Mouse (Mus musculus) Patski (cell line): ENCODE measurements around the gene Kansl2. TPM values are rescaled to one million over a fixed set of nuclear protein-coding genes. Genes with fewer than 3 reads are reported as not detected.

Source experiments
- ATAC-seq: fragments of 100-300 bp; one replicate; pipeline ENCODE4 v1.8.0; 2021
- CTCF ChIA-PET: fragments of 350-600 bp; sonication (Branson Sonifier 250); formaldehyde crosslinking; loops from one replicate; lab custom pipeline; 2022; ENCODE audit warnings: inconsistent platforms; lab: Charles Lee
- POLR2A ChIA-PET: fragments of 350-600 bp; sonication (Branson Sonifier 250); formaldehyde crosslinking; loops from one replicate; lab custom pipeline; 2022; ENCODE audit warnings: antibody characterized with exemption, inconsistent platforms; lab: Charles Lee
- DNase-seq: peaks from one replicate; pipeline ENCODE4 v3.0.0-alpha.2; 2011; ENCODE audit warnings: low read depth, low spot score
- H3K27me3 ChIP-seq: fragments of 371-371 bp; one replicate; pipeline ENCODE4 v1.5.1; 2021
- CTCF ChIP-seq: fragments of 100-300 bp; IDR thresholded peaks from one replicate; pipeline ENCODE4 v1.5.1; 2021
- in situ Hi-C: fragments of 300-500 bp; cut with MboI; formaldehyde crosslinking; loops from 3 replicates; pipeline ENCODE4 v1.11.1; 2018; ENCODE audit warnings: low pct_unique_long_range_greater_than_20kb, mixed read lengths
- polyA plus RNA-seq: library from polyadenylated mRNA; unstranded; gene quantifications from one replicate; pipeline ENCODE4 v1.2.3, GENCODE M21; 2021

The Kansl2 gene
- polyA plus RNA-seq, 1 experiment from 2014 or later, result 91.6 TPM

GRCm38 (mm10) chr15:98479568-98480102 lies 54.4 kb downstream of the Kansl2 start:
- DNase-seq (no peak), ATAC-seq (no peak)
- POLR2A ChIA-PET, result no interaction called here
- CTCF ChIA-PET, result no interaction called here
- in situ Hi-C loops, result no loop called here
- H3K27me3 ChIP-seq, result peaks cover 22% of the 10 kb centered on the region
- TF ChIP-seq CTCF, result no peak

- H3K27me3 ChIP-seq, result peaks cover 28% of the 10 kb centered on the region
- DNase-seq, result no peak
- TF ChIP-seq CTCF, result no peak
- ChIA-PET POLR2A (no interaction called here), CTCF (no interaction called here)
- no peak for ATAC-seq
- in situ Hi-C loops, result no loop called here
These were observed 57.8 kb downstream of the Kansl2 start for GRCm38 (mm10) chr15:98476281-98476680.

- POLR2A ChIA-PET, result no interaction called here
- in situ Hi-C loops, result no loop called here
- peaks cover 26% of the 10 kb centered on the region for H3K27me3 ChIP-seq
- DNase-seq (no peak), ATAC-seq (no peak)
- CTCF ChIA-PET, result no interaction called here
- peak; percentile 75 for TF ChIP-seq CTCF
These were observed 58.7 kb downstream of the Kansl2 start for GRCm38 (mm10) chr15:98475382-98475781.

GRCm38 (mm10) chr15:98474958-98475357 lies 59.1 kb downstream of the Kansl2 start:
- no peak for DNase-seq
- TF ChIP-seq CTCF, result no peak
- H3K27me3 ChIP-seq, result peaks cover 26% of the 10 kb centered on the region
- in situ Hi-C loops, result no loop called here
- POLR2A ChIA-PET, result no interaction called here
- ATAC-seq, result no peak
- CTCF ChIA-PET, result no interaction called here

GRCm38 (mm10) chr15:98471539-98471938 lies 62.5 kb downstream of the Kansl2 start:
- in situ Hi-C loops, result no loop called here
- ChIA-PET CTCF (no interaction called here), POLR2A (no interaction called here)
- ATAC-seq (no peak), DNase-seq (no peak)
- peaks cover 23% of the 10 kb centered on the region for H3K27me3 ChIP-seq
- no peak for TF ChIP-seq CTCF

- H3K27me3 ChIP-seq, result peaks cover 18% of the 10 kb centered on the region
- ATAC-seq (no peak), DNase-seq (no peak)
- in situ Hi-C loops, result no loop called here
- TF ChIP-seq CTCF, result no peak
- ChIA-PET POLR2A (no interaction called here), CTCF (no interaction called here)
These were observed 64.5 kb downstream of the Kansl2 start, which contains the start of gene OR5BS1P for GRCm38 (mm10) chr15:98469596-98469995. Gene OR5BS1P, plus strand, starts transcription at chr15:98469896.

Other genes starting within 250 kb of the Kansl2 start
- gene Zfp641, start 238.1 kb downstream of the Kansl2 start, polyA plus RNA-seq, result 1.3 TPM
- not detected for gene Olfr285, start 216.9 kb downstream of the Kansl2 start, polyA plus RNA-seq
- not detected for gene Olfr284, start 193.3 kb downstream of the Kansl2 start, polyA plus RNA-seq
- gene Olfr283, start 153.3 kb downstream of the Kansl2 start, polyA plus RNA-seq, result not detected
- not detected for gene Olfr282, start 103.0 kb downstream of the Kansl2 start, polyA plus RNA-seq
- not detected for gene Olfr281, start 81.7 kb downstream of the Kansl2 start, polyA plus RNA-seq
- not detected for gene OR5BS1P, start 64.4 kb downstream of the Kansl2 start, polyA plus RNA-seq
- not detected for gene Lalba, start 51.5 kb downstream of the Kansl2 start, polyA plus RNA-seq
- not detected for gene Olfr279, start 41.9 kb downstream of the Kansl2 start, polyA plus RNA-seq
- 30.2 TPM for gene Ccnt1, start 36.7 kb upstream of the Kansl2 start, polyA plus RNA-seq
- gene 4930415O20Rik, start 36.7 kb upstream of the Kansl2 start, polyA plus RNA-seq, result 0.26 TPM
- 114 TPM for gene Adcy6, start 75.8 kb upstream of the Kansl2 start, polyA plus RNA-seq
- gene Cacnb3, start 96.6 kb upstream of the Kansl2 start, polyA plus RNA-seq, result 69.7 TPM
- 109 TPM for gene Ddx23, start 128.6 kb upstream of the Kansl2 start, polyA plus RNA-seq
- gene Rnd1, start 143.2 kb upstream of the Kansl2 start, polyA plus RNA-seq, result 14.8 TPM
- 7.6 TPM for gene Ccdc65, start 173.9 kb upstream of the Kansl2 start, polyA plus RNA-seq
- gene Fkbp11, start 193.9 kb upstream of the Kansl2 start, polyA plus RNA-seq, result 0.41 TPM
- 136 TPM for gene Arf3, start 228.9 kb upstream of the Kansl2 start, polyA plus RNA-seq
- not detected for gene Wnt10b, start 243.9 kb upstream of the Kansl2 start, polyA plus RNA-seq